Mouse (Mus musculus): ENCODE measurements around the gene Rplp0.

Gene Rplp0

GRCm38 (mm10) chr5:115581662-115582061, 22.4 kb downstream of the Rplp0 start:
- in situ Hi-C loops (cut with MboI): no loop called here

GRCm38 (mm10) chr5:115585616-115586015, 26.3 kb downstream of the Rplp0 start:
- in situ Hi-C loops (cut with MboI): no loop called here

- in situ Hi-C loops (cut with MboI): no loop called here
These were observed 26.9 kb downstream of the Rplp0 start for GRCm38 (mm10) chr5:115586166-115586565.

- in situ Hi-C loops (cut with MboI): no loop called here
These were observed 27.5 kb downstream of the Rplp0 start for GRCm38 (mm10) chr5:115586780-115587179.

GRCm38 (mm10) chr5:115591028-115591427, 31.8 kb downstream of the Rplp0 start:
- in situ Hi-C loops (cut with MboI): no loop called here

- in situ Hi-C loops (cut with MboI): no loop called here
These were observed 32.2 kb downstream of the Rplp0 start for GRCm38 (mm10) chr5:115591506-115591905.

- in situ Hi-C loops (cut with MboI): no loop called here
These were observed 44.3 kb downstream of the Rplp0 start for GRCm38 (mm10) chr5:115603561-115603960.

- in situ Hi-C loops (cut with MboI): no loop called here
These were observed 52.3 kb downstream of the Rplp0 start for GRCm38 (mm10) chr5:115611566-115611965.

All from mature B cell (primary cell).